Mouse (Mus musculus) intestine, embryonic 14.5 days (tissue): Measurements from ENCODE around the gene Ddx41. TPM values are rescaled to one million over a fixed set of nuclear protein-coding genes. Genes with fewer than 3 reads are reported as not detected.
A peak's percentile ranks its signal among the peaks of the same experiment; 100 is the strongest.

Experiments
- ATAC-seq: fragments of 200-750 bp; cut with Nextera tagmentation; replicated peaks from 2 replicates; pipeline ENCODE4 v1.8.0; 2017; ENCODE audit warnings: low read depth, moderate number of reproducible peaks, moderate TSS enrichment, moderate library complexity; ENCODE audit not compliant: low FRiP score, low TSS enrichment
- DNase-seq: peaks from one replicate; pipeline ENCODE4 v3.0.0-alpha.2; 2018; ENCODE audit warnings: low spot score
- H3K27ac ChIP-seq: fragments of 300-500 bp; sonication (generic); 2 replicates; pipeline ENCODE4 v1.5.1; 2014; ENCODE audit warnings: low read depth, mild to moderate bottlenecking, control low read depth
- H3K27me3 ChIP-seq: fragments of 300-500 bp; sonication (generic); replicated peaks from 2 replicates; pipeline ENCODE4 v1.6.1; 2014; ENCODE audit warnings: low read length, control low read depth; ENCODE audit not compliant: control insufficient read depth, insufficient read depth
- H3K36me3 ChIP-seq: fragments of 300-500 bp; sonication (generic); 2 replicates; pipeline ENCODE4 v1.6.1; 2014; ENCODE audit warnings: low read length, control low read depth; ENCODE audit not compliant: control insufficient read depth, insufficient read depth
- H3K4me1 ChIP-seq: fragments of 300-500 bp; sonication (generic); replicated peaks from 2 replicates; pipeline ENCODE4 v1.6.1; 2014; ENCODE audit warnings: low read length, control low read depth, mixed read lengths; ENCODE audit not compliant: control insufficient read depth, insufficient read depth
- H3K4me2 ChIP-seq: fragments of 300-500 bp; sonication (generic); 2 replicates; pipeline ENCODE4 v1.6.1; 2014; ENCODE audit warnings: low read length
- H3K4me3 ChIP-seq: fragments of 300-500 bp; sonication (generic); 2 replicates; pipeline ENCODE4 v1.5.1; 2014; ENCODE audit warnings: low read depth, low read length, control low read depth, mixed read lengths
- H3K9ac ChIP-seq: fragments of 300-500 bp; sonication (generic); 2 replicates; pipeline ENCODE4 v1.6.1; 2014; ENCODE audit warnings: mild to moderate bottlenecking, low read length
- H3K9me3 ChIP-seq: fragments of 300-500 bp; sonication (generic); 2 replicates; pipeline ENCODE4 v1.6.1; 2016; ENCODE audit warnings: low read length, control low read depth; ENCODE audit not compliant: control insufficient read depth
- WGBS: fragments of 180-500 bp; shearing (Covaris S2); extraction: QIAGEN DNeasy Blood & Tissue Kit; methylation state at CpG from one replicate; pipeline ENCODE4 v1.1.7; 2014; 5-methylcytosine and 5-hydroxymethylcytosine counted together
- polyA plus RNA-seq: library from polyadenylated mRNA; unstranded; fragments of >200 nt; fragmentation: Nextera tagmentation; extraction: Ambion mirVana; gene quantifications from 2 replicates; pipeline ENCODE4 v1.2.1, GENCODE M21; 2014

Ddx41 gene
- polyA plus RNA-seq, 1 experiment from 2014 or later = 63.9 TPM

DNA sequence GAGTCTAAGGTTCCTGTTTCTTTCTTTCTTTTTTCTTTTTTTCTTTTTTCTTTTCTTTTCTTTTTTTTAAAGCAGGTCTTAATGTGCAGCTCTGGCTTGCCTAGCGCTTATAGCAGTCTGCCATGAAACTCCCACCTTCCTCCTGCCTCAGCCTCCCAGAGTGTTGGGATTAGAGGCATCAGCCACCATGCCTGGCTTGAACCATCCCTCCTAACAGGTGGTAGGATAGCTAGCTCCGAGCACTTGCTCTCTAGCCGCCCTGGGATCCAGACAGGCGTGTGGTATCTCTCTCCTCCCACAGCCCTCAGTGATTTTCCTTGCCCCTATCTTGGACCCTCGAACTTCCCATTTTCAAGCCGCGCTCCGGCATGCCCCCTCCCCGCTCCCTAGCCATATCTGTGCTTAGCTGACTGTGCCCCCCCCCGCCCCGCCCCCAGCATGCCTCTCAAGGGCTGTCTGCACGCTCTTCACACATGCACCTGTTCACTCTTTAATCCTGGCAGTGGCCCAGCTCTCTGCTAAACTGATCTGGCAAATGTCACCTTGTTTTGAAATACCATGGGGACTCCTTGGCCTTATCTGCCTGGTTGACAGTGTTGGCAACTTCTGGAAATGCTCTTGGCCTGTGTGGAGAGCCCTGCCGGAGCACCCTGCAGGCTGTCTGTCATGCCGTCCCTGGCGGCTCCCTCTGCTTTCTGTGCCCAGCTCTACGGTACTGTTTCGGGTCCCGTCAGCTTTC lies 41.4 kb downstream of the Ddx41 start:
- H3K4me2 ChIP-seq = no peak overlapping the region
- peaks cover 21% of the 10 kb centered on the region for H3K36me3 ChIP-seq
- H3K4me3 ChIP-seq = no peak overlapping the region
- H3K27ac ChIP-seq = no peak overlapping the region
- no peaks in the 10 kb centered on the region for H3K9me3 ChIP-seq
- H3K9ac ChIP-seq = no peak overlapping the region
- H3K27me3 ChIP-seq = no peaks in the 10 kb centered on the region
- 16% methylated on average over 18 of the region's 18 CpGs for WGBS
- H3K4me1 ChIP-seq = peaks cover 4% of the 10 kb centered on the region; the same call in 1 of the 2 replicates
- ATAC-seq = peak; percentile 38; the same call in 1 of the 2 replicates
- DNase-seq = no peak

- Histone ChIP-seq H3K27me3 (no peaks in the 10 kb centered on the region), H3K27ac (no peak overlapping the region), H3K4me3 (no peak overlapping the region), H3K9me3 (no peaks in the 10 kb centered on the region), H3K4me2 (no peak overlapping the region), H3K4me1 (peaks cover 4% of the 10 kb centered on the region; the same call in 1 of the 2 replicates), H3K36me3 (peaks cover 18% of the 10 kb centered on the region), H3K9ac (no peak overlapping the region)
- 17% methylated on average over 2 of the region's 2 CpGs for WGBS
- ATAC-seq = no peak
- no peak for DNase-seq
Observed at GRCm38 (mm10) chr13:55494257-55494656, 42.2 kb downstream of the Ddx41 start.

- Histone ChIP-seq H3K4me1 (peaks cover 40% of the 10 kb centered on the region), H3K27ac (peak within 1 kb of the TSS; percentile 93), H3K9ac (peak within 1 kb of the TSS; percentile 98), H3K4me3 (peak within 1 kb of the TSS; percentile 93), H3K27me3 (no peaks in the 10 kb centered on the region), H3K36me3 (peaks cover 4% of the 10 kb centered on the region; the same call in 1 of the 2 replicates), H3K9me3 (no peaks in the 10 kb centered on the region), H3K4me2 (peak within 1 kb of the TSS; percentile 93)
- ATAC-seq (peak; percentile 84), DNase-seq (peak; percentile 82)
- WGBS = 1% methylated on average over 34 of the region's 83 CpGs
Observed at GRCm38 (mm10) chr13:55487578-55488498, 48.6 kb downstream of the Ddx41 start, which contains the start of gene Dbn1. Dbn1 (minus strand) TSS chr13:55488111.

DNA sequence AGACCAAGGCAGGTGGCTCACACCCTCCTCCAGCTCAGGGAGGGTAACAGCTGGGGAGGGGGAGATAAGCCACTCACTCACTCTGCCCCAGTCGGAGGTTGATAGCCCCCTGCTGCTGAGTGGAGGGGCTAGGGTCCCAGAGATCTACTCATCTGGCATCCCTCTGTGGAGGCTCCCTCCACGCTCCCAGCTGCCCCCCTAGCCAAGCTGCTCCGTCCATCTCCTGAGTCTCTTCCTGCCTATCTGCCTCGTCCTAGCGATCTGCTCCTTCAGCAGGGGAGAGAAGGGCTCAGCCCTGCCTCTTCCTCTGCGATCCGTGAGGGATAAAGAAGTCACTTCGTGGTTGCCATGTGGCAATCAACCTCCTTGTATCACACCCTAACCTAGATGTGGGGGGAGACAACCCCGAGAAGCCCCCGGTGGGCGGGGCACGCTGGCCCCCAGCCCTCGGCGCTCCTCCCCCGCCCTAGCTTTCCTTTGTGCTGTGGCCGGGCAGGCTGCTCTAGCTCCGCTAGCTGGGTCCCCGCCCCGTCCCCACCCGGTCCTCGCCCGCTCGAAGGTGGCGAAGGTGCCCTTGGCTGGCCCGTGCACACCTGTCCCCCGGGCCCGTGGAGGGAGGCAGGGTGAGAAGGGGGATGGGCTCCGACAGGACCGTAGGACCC lies 49.4 kb downstream of the Ddx41 start:
- ATAC-seq (peak; percentile 67), DNase-seq (no peak)
- peak overlapping the region; percentile 93 for H3K4me2 ChIP-seq
- H3K27ac ChIP-seq = peak overlapping the region; percentile 93
- peaks cover 12% of the 10 kb centered on the region for H3K36me3 ChIP-seq
- WGBS = under 1% methylated on average over 29 of the region's 29 CpGs
- no peaks in the 10 kb centered on the region for H3K27me3 ChIP-seq
- peaks cover 44% of the 10 kb centered on the region for H3K4me1 ChIP-seq
- H3K9ac ChIP-seq = peak overlapping the region; percentile 98
- peak overlapping the region; percentile 93 for H3K4me3 ChIP-seq
- H3K9me3 ChIP-seq = no peaks in the 10 kb centered on the region

DNA sequence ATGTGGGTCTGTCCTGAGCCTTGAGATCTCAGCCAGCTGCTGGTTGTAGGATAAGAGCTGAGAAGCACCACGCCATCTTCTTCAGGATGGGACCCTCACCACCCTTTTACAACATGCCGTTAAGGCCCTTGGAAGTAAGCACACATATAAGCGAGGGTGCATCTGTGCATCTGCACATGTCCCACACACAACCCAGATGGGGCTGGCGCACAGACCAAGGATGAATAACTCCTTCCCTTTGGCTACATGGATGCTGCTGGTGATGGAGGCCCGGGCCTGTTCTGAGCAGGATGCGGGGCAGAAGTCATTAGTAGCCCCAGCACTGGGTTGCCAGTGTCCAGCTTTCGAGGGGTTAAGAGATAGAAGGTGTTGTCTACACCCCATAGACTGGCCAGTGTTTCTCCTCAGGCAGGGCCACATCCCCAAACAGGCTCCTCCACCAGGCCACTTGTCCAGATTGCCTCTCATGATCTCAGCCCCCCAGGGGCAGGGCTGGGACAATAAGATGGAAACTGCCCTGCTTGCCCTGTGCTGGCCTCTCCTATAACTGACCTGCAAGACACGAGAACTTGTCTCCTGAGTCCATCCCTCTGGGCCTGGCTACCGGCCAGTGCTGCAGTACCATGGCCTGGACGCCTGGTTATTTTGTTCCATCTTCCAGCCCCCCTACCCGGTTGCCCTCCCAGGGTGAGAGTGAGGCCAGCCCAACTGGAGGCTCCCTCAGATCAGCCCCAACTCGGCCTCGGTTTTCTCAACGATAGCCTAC lies 50.2 kb downstream of the Ddx41 start:
- H3K4me2 ChIP-seq = peak overlapping the region; percentile 93
- peak overlapping the region; percentile 93; the same call in 1 of the 2 replicates for H3K27ac ChIP-seq
- WGBS = 32% methylated on average over 14 of the region's 14 CpGs
- no peaks in the 10 kb centered on the region for H3K27me3 ChIP-seq
- ATAC-seq (0 out of 2 replicates have a peak, but pooled peaks have one; percentile 7), DNase-seq (no peak)
- H3K9me3 ChIP-seq = no peaks in the 10 kb centered on the region
- H3K36me3 ChIP-seq = peaks cover 20% of the 10 kb centered on the region
- H3K4me1 ChIP-seq = peaks cover 44% of the 10 kb centered on the region
- H3K9ac ChIP-seq = peak overlapping the region; percentile 98
- H3K4me3 ChIP-seq = peak overlapping the region; percentile 93

DNA sequence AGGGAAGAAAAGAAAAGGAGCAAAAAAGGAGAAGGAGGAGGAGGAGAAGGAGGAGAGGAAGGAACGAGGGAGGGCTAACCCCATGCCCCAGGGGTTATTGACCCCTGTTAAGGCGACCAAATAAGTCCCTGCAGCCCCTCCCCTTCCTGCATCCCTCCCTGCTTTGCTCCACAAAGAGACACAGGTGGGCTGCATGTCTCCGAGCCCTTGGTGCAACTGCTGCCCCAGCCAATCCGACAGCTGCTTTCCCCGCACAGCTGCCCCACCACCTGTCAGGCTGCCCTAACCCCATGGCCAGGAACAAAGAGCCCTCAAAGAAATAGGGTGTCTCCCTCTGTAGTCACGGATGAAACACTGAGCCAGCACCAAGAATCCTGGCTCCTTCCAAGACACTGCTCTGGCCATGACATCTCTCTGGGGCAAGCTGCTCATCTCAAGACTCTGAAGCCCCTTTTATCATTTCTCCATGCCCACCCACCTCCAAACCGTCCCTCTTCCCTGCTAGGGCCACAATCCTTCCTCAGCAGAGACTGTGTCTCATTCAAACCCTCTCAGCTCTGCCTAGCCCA lies 51.9 kb downstream of the Ddx41 start:
- DNase-seq = no peak
- ATAC-seq = no peak
- WGBS = 42% methylated on average over 7 of the region's 7 CpGs
- Histone ChIP-seq H3K9me3 (no peaks in the 10 kb centered on the region), H3K27me3 (no peaks in the 10 kb centered on the region), H3K4me2 (peak overlapping the region; percentile 3), H3K4me1 (peaks cover 44% of the 10 kb centered on the region), H3K4me3 (no peak overlapping the region), H3K9ac (no peak overlapping the region), H3K36me3 (peaks cover 36% of the 10 kb centered on the region), H3K27ac (no peak overlapping the region)

- Histone ChIP-seq H3K27ac (peak overlapping the region; percentile 55), H3K9me3 (no peaks in the 10 kb centered on the region), H3K4me1 (peaks cover 44% of the 10 kb centered on the region), H3K36me3 (peaks cover 43% of the 10 kb centered on the region), H3K27me3 (no peaks in the 10 kb centered on the region), H3K4me2 (peak overlapping the region; percentile 30), H3K9ac (no peak overlapping the region; the same call in 1 of the 2 replicates), H3K4me3 (no peak overlapping the region)
- no peak for DNase-seq
- ATAC-seq = no peak
- 49% methylated on average over 15 of the region's 15 CpGs for WGBS
Observed at GRCm38 (mm10) chr13:55483593-55483992, 52.9 kb downstream of the Ddx41 start.
